Mouse (Mus musculus) ES-E14 (cell line): Measurements from ENCODE around the gene Mgat2. TPM values are rescaled to one million over a fixed set of nuclear protein-coding genes. Genes with fewer than 3 reads are reported as not detected.
"Not testable (repeated sequence)": the region's sequence is repeated elsewhere in the genome, so short reads cannot be mapped to it uniquely, and the experiment has no call there.

ENCODE experiments used
- DNase-seq: peaks from one replicate; pipeline ENCODE4 v3.0.0-alpha.2; 2013; ENCODE audit warnings: low read depth, low spot score
- H3K27ac ChIP-seq: 2 replicates; pipeline ENCODE4 v1.5.1; 2012; ENCODE audit warnings: low read depth, mild to moderate bottlenecking, low read length, moderate library complexity, mixed read lengths; ENCODE audit not compliant: poor library complexity, insufficient read depth, severe bottlenecking
- H3K36me3 ChIP-seq: 2 replicates; pipeline ENCODE4 v1.6.1; 2012; ENCODE audit warnings: mild to moderate bottlenecking, low read length, moderate library complexity, mixed read lengths; ENCODE audit not compliant: control insufficient read depth, poor library complexity, insufficient read depth, severe bottlenecking
- H3K4me1 ChIP-seq, 2 experiments: fragments of 150-350 bp in 1 of 2; sonication (generic) in 1 of 2; 2 replicates each; pipeline ENCODE4 v1.6.1; 2012; ENCODE audit warnings: low read length in 2 of 2, mild to moderate bottlenecking in 1 of 2, mixed read lengths in 1 of 2; ENCODE audit not compliant: control insufficient read depth in 2 of 2, insufficient read depth in 2 of 2, poor library complexity in 1 of 2
- H3K4me3 ChIP-seq, 2 experiments: fragments of 150-350 bp in 1 of 2; sonication (generic) in 1 of 2; 2 replicates each; pipeline ENCODE4 v1.5.1; 2012; ENCODE audit warnings: low read length in 2 of 2, low read depth in 1 of 2, mild to moderate bottlenecking in 1 of 2, mixed read lengths in 1 of 2; ENCODE audit not compliant: insufficient read depth in 1 of 2, poor library complexity in 1 of 2, severe bottlenecking in 1 of 2
- H3K9ac ChIP-seq: 2 replicates; pipeline ENCODE4 v1.6.1; 2012; ENCODE audit warnings: low read depth, mild to moderate bottlenecking, low read length, mixed read lengths; ENCODE audit not compliant: poor library complexity, insufficient read depth, severe bottlenecking
- H3K9me3 ChIP-seq: fragments of 150-350 bp; sonication (generic); 2 replicates; pipeline ENCODE4 v1.6.1; 2012; ENCODE audit warnings: low read depth, mild to moderate bottlenecking, low read length; ENCODE audit not compliant: control insufficient read depth, insufficient read depth
- CHD2 ChIP-seq: IDR thresholded peaks from 2 replicates; pipeline ENCODE4 v1.6.1; 2014; ENCODE audit warnings: mild to moderate bottlenecking, low read depth, low read length, inconsistent platforms
- HCFC1 ChIP-seq: IDR thresholded peaks from 2 replicates; pipeline ENCODE4 v1.6.1; 2012; ENCODE audit warnings: low read length, inconsistent platforms, borderline replicate concordance; ENCODE audit not compliant: insufficient read depth
- MAFK ChIP-seq: IDR thresholded peaks from 2 replicates; pipeline ENCODE4 v1.6.1; 2014; ENCODE audit warnings: mild to moderate bottlenecking, low read depth, low read length, inconsistent platforms; ENCODE audit not compliant: insufficient read depth
- ZC3H11A ChIP-seq: IDR thresholded peaks from 2 replicates; pipeline ENCODE4 v1.6.1; 2012; ENCODE audit warnings: low read depth, mild to moderate bottlenecking, inconsistent platforms, low read length, borderline replicate concordance
- ZNF384 ChIP-seq: IDR thresholded peaks from 2 replicates; pipeline ENCODE4 v1.6.1; 2012; ENCODE audit warnings: low read depth, low read length, inconsistent platforms
- in situ Hi-C, 2 experiments: fragments of 600-800 bp; cut with MboI; formaldehyde crosslinking; loops; one replicate each; pipeline ENCODE4 v1.15.1; 2025; ENCODE audit warnings: low sequenced_read_pairs in 2 of 2, inconsistent platforms in 1 of 2; ENCODE audit not compliant: unreplicated experiment in 2 of 2
- total RNA-seq: library from RNA; depleted of rRNA; stranded (reverse); fragments of 300-350 nt; gene quantifications from 2 replicates; pipeline ENCODE4 v1.2.3, GENCODE M21; 2012

The Mgat2 gene
- total RNA-seq, 1 experiment = 56.8 TPM

- Histone ChIP-seq H3K9ac (peak overlapping the region; percentile 92), H3K4me1 (peaks cover 0 to 5% of the 10 kb centered on the region in 2 experiments; a peak in 2 of 4 replicates), H3K4me3 (peak overlapping the region; percentile 86 to 98), H3K36me3 (peaks cover 14% of the 10 kb centered on the region), H3K27ac (peak overlapping the region; percentile 89), H3K9me3 (no peaks in the 10 kb centered on the region)
- in situ Hi-C loops = no loop called here
- TF ChIP-seq MAFK (no peak), ZC3H11A (no peak), ZNF384 (no peak)
- DNase-seq = no peak
These were observed 25.6 kb upstream of the Mgat2 start for GRCm38 (mm10) chr12:69158366-69158764.

- peak; percentile 61; the same call in 1 of the 2 replicates for TF ChIP-seq HCFC1
- TF ChIP-seq MAFK = peak; percentile 26; the same call in 1 of the 2 replicates
- Histone ChIP-seq H3K36me3 (peaks cover 14% of the 10 kb centered on the region), H3K9ac (peak within 1 kb of the TSS; percentile 92), H3K4me3 (peak within 1 kb of the TSS; percentile 86 to 98), H3K27ac (peak within 1 kb of the TSS; percentile 89)
- H3K4me1 ChIP-seq, H3K9me3 ChIP-seq, in situ Hi-C loops: not testable (repeated sequence)
- peak; percentile 99 for DNase-seq
These were observed 25.0 kb upstream of the Mgat2 start, which contains the start of gene Rps29 for GRCm38 (mm10) chr12:69158765-69159577. Gene Rps29, minus strand, starts transcription at chr12:69159186.

- Histone ChIP-seq H3K36me3 (peaks cover 14% of the 10 kb centered on the region), H3K9ac (no peak overlapping the region), H3K9me3 (no peaks in the 10 kb centered on the region), H3K27ac (no peak overlapping the region), H3K4me3 (peak overlapping the region; percentile 19 to 59; a peak in 2 of 4 replicates), H3K4me1 (peaks cover 0 to 5% of the 10 kb centered on the region in 2 experiments; a peak in 3 of 4 replicates)
- DNase-seq = peak; percentile 84
- in situ Hi-C loops = no loop called here
- TF ChIP-seq ZNF384 (peak; percentile 67; the same call in 1 of the 2 replicates), HCFC1 (no peak), MAFK (no peak), ZC3H11A (no peak), CHD2 (no peak)
These were observed 24.4 kb upstream of the Mgat2 start for GRCm38 (mm10) chr12:69159578-69159940.

- H3K4me3 ChIP-seq, H3K9me3 ChIP-seq, H3K4me1 ChIP-seq, H3K27ac ChIP-seq, DNase-seq, H3K9ac ChIP-seq, in situ Hi-C loops: not testable (repeated sequence)
- H3K36me3 ChIP-seq = peaks cover 14% of the 10 kb centered on the region
These were observed 23.3 kb upstream of the Mgat2 start for GRCm38 (mm10) chr12:69160677-69161076.

- H3K9me3 ChIP-seq, DNase-seq, H3K36me3 ChIP-seq, H3K4me3 ChIP-seq, in situ Hi-C loops, H3K9ac ChIP-seq, H3K4me1 ChIP-seq, H3K27ac ChIP-seq: not testable (repeated sequence)
These were observed 20.4 kb upstream of the Mgat2 start for GRCm38 (mm10) chr12:69163586-69163985.
